11 mouse cellular contexts compared by ENCODE assay signal in the genomic region with DNA sequence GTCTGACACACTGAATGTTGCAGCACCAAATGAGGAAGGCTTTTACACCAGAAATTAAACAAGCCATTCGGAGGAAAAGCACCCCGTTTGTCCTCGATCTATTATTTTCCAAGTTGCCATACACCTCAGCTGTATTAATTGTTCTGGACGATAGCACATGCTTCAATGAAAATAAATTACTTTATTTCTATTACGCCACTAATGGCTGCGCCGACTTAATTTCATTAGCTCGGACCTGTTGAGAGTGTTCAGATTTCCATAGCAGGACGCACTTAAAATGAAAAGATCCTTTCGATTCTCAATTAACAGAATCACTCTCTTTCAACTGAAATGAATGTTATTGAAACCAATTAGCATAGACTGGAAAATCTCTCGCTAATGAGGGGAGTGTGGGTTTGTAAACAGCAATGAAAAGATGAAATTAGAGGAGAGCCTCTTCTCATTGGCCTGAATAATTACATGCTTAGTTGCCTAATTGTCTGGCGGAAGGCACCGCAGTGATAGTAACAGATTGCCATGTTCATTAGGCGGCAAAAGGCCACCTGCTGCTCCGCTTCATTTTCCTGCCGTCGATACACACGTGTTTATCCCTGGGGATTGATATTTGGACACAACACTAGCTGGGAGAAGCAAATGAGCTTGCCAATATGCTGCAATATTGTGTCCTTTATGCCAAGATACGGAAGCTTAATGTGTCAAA.
A peak's percentile ranks its signal among the peaks of the same experiment; 100 is the strongest.
DNase-seq lines count a peak whose midpoint lies in the region; ATAC-seq and TF ChIP-seq lines count a peak whose summit lies in the region.
"Had no signal": no experiment of that assay in that cellular context is flagged by ENCODE, and none has a peak within 500 bp of the region (broad histone marks: within the 10 kb centered on the region; RNA-seq: fewer than 3 reads in every experiment).

No protein-coding gene starts in this region.

- intact Hi-C loops in left cerebral cortex, postnatal 36 days (cut with DNase I): loop anchor here (5.0 kb wide), 1 partner anchor 226 kb away; no protein-coding TSS in a partner anchor

- H3K4me2 ChIP-seq in kidney, embryonic 16.5 days (replicated peaks; ENCODE audit: low read depth, low read length): 0 out of 2 replicates have a peak overlapping the region, but pooled peaks have one; percentile 15
- peak overlapping the region; percentile 31; the same call in 1 of the 2 replicates for H3K4me2 ChIP-seq in embryonic facial prominence, embryonic 13.5 days
- peak overlapping the region; percentile 54 for H3K4me2 ChIP-seq in hindbrain, postnatal 0 days (ENCODE audit: low read depth, low read length)
- H3K4me2 ChIP-seq in neural tube, embryonic 13.5 days: peak overlapping the region; percentile 47
- H3K4me2 ChIP-seq: heart, embryonic 13.5 days; kidney, embryonic 15.5 days had no signal

- no peaks in the 10 kb centered on the region for H3K36me3 ChIP-seq in kidney, embryonic 16.5 days (ENCODE audit: insufficient read depth, low read length)
- H3K36me3 ChIP-seq in embryonic facial prominence, embryonic 13.5 days: no peaks in the 10 kb centered on the region
- no peaks in the 10 kb centered on the region for H3K36me3 ChIP-seq in hindbrain, postnatal 0 days (ENCODE audit: insufficient read depth, low read length)
- no peaks in the 10 kb centered on the region for H3K36me3 ChIP-seq in neural tube, embryonic 13.5 days
- H3K36me3 ChIP-seq: heart, embryonic 13.5 days; kidney, embryonic 15.5 days had no signal

- no peak overlapping the region for H3K27ac ChIP-seq in kidney, embryonic 16.5 days (ENCODE audit: low read length)
- H3K27ac ChIP-seq in embryonic facial prominence, embryonic 13.5 days: no peak overlapping the region
- no peak overlapping the region for H3K27ac ChIP-seq in hindbrain, postnatal 0 days
- H3K27ac ChIP-seq in neural tube, embryonic 13.5 days (replicated peaks): peak overlapping the region; percentile 29; the same call in 1 of the 2 replicates
- H3K27ac ChIP-seq: heart, embryonic 13.5 days; kidney, embryonic 15.5 days had no signal

- H3K4me3 ChIP-seq in kidney, embryonic 16.5 days (ENCODE audit: low read length): no peak overlapping the region
- no peak overlapping the region for H3K4me3 ChIP-seq in embryonic facial prominence, embryonic 13.5 days
- peak overlapping the region; percentile 23 for H3K4me3 ChIP-seq in hindbrain, postnatal 0 days (ENCODE audit: low read length)
- H3K4me3 ChIP-seq in neural tube, embryonic 13.5 days: peak overlapping the region; percentile 14
- H3K4me3 ChIP-seq: heart, embryonic 13.5 days; kidney, embryonic 15.5 days had no signal

- DNase-seq in kidney, postnatal 4 days: no peak
- peak; percentile 89 for DNase-seq in hindbrain, postnatal 0 days (ENCODE audit: low spot score)
- no peak for DNase-seq in left cerebral cortex, postnatal 36 days (ENCODE audit: low spot score in 2 of 2)
- no peak for DNase-seq in spleen, postnatal 36 days (ENCODE audit: low spot score in 2 of 2)
- DNase-seq: lung, adult 2 months had no signal

- H3K27me3 ChIP-seq in kidney, embryonic 16.5 days (ENCODE audit: insufficient read depth, low read length): peaks cover 6% of the 10 kb centered on the region; the same call in 1 of the 2 replicates
- peaks cover 10% of the 10 kb centered on the region; the same call in 1 of the 2 replicates for H3K27me3 ChIP-seq in embryonic facial prominence, embryonic 13.5 days
- H3K27me3 ChIP-seq in hindbrain, postnatal 0 days (ENCODE audit: insufficient read depth, low read length): peaks cover 13% of the 10 kb centered on the region
- peaks cover 18% of the 10 kb centered on the region for H3K27me3 ChIP-seq in neural tube, embryonic 13.5 days
- H3K27me3 ChIP-seq: heart, embryonic 13.5 days had no signal

- no peaks in the 10 kb centered on the region for H3K9me3 ChIP-seq in kidney, embryonic 16.5 days (ENCODE audit: low read length)
- no peaks in the 10 kb centered on the region for H3K9me3 ChIP-seq in embryonic facial prominence, embryonic 13.5 days
- H3K9me3 ChIP-seq in hindbrain, postnatal 0 days (ENCODE audit: low read length): no peaks in the 10 kb centered on the region
- no peaks in the 10 kb centered on the region for H3K9me3 ChIP-seq in neural tube, embryonic 13.5 days
- H3K9me3 ChIP-seq: heart, embryonic 13.5 days; kidney, embryonic 15.5 days had no signal

- H3K9ac ChIP-seq in kidney, embryonic 16.5 days (replicated peaks; ENCODE audit: low read length): no peak overlapping the region
- no peak overlapping the region for H3K9ac ChIP-seq in embryonic facial prominence, embryonic 13.5 days
- no peak overlapping the region for H3K9ac ChIP-seq in hindbrain, postnatal 0 days (replicated peaks; ENCODE audit: low read length)
- no peak overlapping the region for H3K9ac ChIP-seq in neural tube, embryonic 13.5 days
- H3K9ac ChIP-seq: heart, embryonic 13.5 days; kidney, embryonic 15.5 days had no signal

- no peaks in the 10 kb centered on the region for H3K4me1 ChIP-seq in kidney, embryonic 16.5 days (ENCODE audit: insufficient read depth, low read length)
- H3K4me1 ChIP-seq in embryonic facial prominence, embryonic 13.5 days: peaks cover 12% of the 10 kb centered on the region
- no peaks in the 10 kb centered on the region for H3K4me1 ChIP-seq in hindbrain, postnatal 0 days (ENCODE audit: insufficient read depth, low read length)
- H3K4me1 ChIP-seq in neural tube, embryonic 13.5 days (replicated peaks): peaks cover 23% of the 10 kb centered on the region
- H3K4me1 ChIP-seq: heart, embryonic 13.5 days; kidney, embryonic 15.5 days had no signal

- no peak for ATAC-seq in kidney, embryonic 16.5 days (ENCODE audit: low FRiP score, low TSS enrichment)
- 0 out of 2 replicates have a peak, but pooled peaks have one; percentile 56 for ATAC-seq in embryonic facial prominence, embryonic 13.5 days (ENCODE audit: insufficient number of reproducible peaks, insufficient read depth, low FRiP score, low TSS enrichment, low read depth)
- peak; percentile 89 for ATAC-seq in hindbrain, postnatal 0 days
- peak; percentile 92 for ATAC-seq in neural tube, embryonic 13.5 days (ENCODE audit: low read depth)
- ATAC-seq in activated CD4-positive, CD25-positive, alpha-beta regulatory T cell, adult 4 months: no peak

- TF ChIP-seq CTCF in hindbrain, postnatal 0 days (IDR thresholded peaks at IDR 0.05; ENCODE audit: low read depth): no peak

- 81% methylated on average over 19 of the region's 19 CpGs for WGBS in kidney, embryonic 16.5 days
- 75% methylated on average over 19 of the region's 19 CpGs for WGBS in embryonic facial prominence, embryonic 13.5 days
- WGBS in hindbrain, postnatal 0 days: 23% methylated on average over 19 of the region's 19 CpGs
- 34% methylated on average over 19 of the region's 19 CpGs for WGBS in neural tube, embryonic 13.5 days

Comparison
In these comparisons a context has a peak if more than half of its experiments do, and no peak if none do; other contexts are left out.
1. ATAC-seq: peak in embryonic facial prominence, embryonic 13.5 days (single experiment), hindbrain, postnatal 0 days (single experiment) and neural tube, embryonic 13.5 days (single experiment); none in kidney, embryonic 16.5 days (single experiment) and activated CD4-positive, CD25-positive, alpha-beta regulatory T cell, adult 4 months (single experiment).
2. H3K4me3 ChIP-seq: peak in hindbrain, postnatal 0 days (single experiment) and neural tube, embryonic 13.5 days (single experiment); none in kidney, embryonic 16.5 days (single experiment) and embryonic facial prominence, embryonic 13.5 days (single experiment).
3. Peak in every context shown above with its lines, with median percentiles within 50 percentile points of each other: H3K4me2 ChIP-seq.